Mouse (Mus musculus) gastrocnemius, adult 18-20 months (tissue): ENCODE measurements around the gene Kif13a. TPM values are rescaled to one million over a fixed set of nuclear protein-coding genes. Genes with fewer than 3 reads are reported as not detected.

ENCODE experiments used
- DNase-seq: peaks from one replicate; pipeline ENCODE4 v3.0.0; 2021; ENCODE audit warnings: low spot score
- total RNA-seq, 2 experiments: library from RNA; stranded (reverse); gene quantifications; 2 replicates each; pipeline ENCODE4 v1.2.3; 2021

The Kif13a gene
- total RNA-seq, 2 experiments from 2014 or later, result 82.9 to 87.5 TPM

DNA sequence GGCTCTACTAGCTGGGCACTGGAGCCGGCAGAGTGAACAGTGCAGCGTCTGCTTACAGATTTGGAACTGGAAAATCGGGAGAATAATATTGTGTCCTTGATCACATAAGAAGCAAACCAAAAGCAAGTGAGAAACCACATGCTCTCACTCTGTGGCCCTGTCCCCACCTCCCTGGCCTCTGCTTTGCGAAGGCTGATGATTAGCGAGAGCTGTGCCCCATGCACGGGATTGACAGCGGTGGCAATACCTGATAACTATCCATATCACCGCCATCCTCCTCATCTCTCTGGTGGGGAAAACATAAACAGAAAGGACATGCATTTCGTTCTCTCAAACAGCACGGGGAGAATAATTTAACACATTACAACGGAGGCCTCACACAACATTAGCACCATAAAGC, 149.3 kb downstream of the Kif13a start:
- no peak for DNase-seq

DNA sequence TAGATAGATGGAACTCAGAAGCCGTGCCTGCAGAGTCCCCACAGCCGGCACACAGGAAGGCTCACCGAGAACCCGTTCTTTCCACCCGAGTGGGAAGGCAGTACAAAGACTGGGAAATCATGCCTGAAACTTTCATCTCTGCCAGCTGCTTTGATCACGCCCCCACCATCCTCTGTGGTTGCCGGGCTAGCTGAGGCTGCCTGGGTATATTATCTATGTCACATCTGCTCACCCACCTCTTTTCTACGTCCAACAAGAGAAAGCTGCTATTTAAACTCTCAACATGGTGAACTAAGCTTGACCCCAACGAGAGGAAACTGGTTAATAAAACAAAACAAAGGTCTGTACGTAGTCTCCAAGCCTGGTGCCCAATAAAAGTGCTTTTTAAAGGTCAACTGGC, 149.8 kb downstream of the Kif13a start:
- no peak for DNase-seq

DNA sequence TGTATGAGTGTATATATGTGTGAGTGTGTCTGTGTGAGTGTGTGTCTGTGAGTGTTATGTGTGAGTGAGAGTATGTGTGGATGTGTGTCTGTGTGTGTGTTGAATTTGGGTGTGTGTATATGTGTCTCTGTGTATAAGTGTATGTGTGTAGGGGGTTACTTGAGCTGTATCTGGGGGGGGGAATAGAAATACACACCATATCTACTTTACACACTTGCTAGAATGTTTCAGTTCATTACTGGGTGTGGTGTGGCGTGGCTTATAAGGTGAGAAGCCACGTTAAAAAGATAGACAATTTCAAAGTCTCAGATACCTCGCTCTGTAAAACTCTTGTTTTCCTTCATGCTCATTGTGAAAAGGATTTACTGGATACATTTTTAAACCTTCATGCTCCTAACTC, 152.2 kb downstream of the Kif13a start:
- no peak for DNase-seq

DNA sequence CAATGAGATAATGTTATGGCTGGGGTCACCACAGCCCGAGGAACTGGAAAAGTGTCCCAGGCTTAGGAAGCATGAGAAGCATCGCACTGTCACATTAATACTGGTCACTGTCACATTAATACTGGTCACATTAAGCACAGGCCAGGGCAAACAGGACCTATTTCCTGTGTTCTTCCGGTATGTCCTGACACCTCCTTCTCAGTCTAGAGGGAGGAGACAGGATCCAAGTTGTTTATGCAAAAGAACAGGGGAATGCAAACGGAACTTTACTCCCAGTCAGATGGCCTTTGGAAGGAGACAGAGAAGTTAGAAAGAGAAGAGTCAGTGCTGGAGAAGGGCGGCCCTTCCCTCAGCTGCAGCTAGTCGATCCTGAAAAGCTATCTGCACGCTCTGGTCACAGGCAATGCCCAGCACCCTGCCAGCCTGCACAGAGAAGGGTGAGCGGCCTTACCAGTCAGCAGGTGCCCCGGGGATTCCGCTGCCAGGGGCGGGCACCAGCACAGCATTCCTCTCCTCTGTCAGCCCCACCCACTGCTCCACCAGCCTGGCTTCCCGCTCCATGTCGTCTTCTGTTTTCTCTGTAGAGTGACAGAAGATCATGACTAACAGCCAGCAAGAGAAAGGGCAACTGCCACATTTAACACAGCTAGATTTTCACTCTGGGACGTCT, 152.9 kb downstream of the Kif13a start:
- peak; percentile 83 for DNase-seq

DNA sequence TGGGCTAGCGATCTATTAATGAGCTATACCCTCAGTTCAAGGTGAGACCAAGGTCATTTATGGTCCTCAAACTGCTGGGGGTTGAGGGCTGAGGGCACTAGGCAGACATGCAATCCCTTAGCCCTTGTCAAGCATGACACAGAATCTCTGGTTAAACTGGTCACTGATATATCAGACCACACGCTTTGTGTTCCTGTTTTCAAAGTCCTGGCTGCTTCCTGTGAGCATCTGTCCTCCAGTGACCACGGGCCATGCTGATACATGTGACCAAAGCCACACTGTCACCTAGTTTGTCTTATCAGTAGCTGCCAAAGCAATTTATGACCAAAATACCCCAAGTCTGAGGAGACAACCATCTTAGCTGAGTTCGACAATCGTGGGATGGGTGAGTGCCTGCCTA, 154.7 kb downstream of the Kif13a start:
- DNase-seq, result no peak

DNA sequence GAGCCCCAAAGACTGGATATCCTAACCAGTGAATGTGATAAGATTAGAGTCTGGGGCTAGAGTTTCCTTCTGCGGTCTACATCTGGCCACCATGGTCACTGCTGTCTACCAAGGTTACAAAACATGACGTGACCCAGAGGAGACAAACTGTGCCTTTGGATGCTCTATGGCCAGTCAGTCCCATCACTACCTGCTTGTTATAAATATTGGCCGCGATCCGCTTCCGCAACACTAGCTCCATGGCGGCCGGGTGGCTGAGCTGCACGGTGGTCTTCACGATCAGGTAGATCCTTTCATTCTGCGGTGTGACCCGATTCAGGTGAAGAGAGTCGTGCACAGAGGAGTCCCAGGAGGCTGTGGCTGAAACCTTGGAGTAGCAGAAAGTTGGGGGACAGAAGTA, 157.1 kb downstream of the Kif13a start:
- no peak for DNase-seq

DNA sequence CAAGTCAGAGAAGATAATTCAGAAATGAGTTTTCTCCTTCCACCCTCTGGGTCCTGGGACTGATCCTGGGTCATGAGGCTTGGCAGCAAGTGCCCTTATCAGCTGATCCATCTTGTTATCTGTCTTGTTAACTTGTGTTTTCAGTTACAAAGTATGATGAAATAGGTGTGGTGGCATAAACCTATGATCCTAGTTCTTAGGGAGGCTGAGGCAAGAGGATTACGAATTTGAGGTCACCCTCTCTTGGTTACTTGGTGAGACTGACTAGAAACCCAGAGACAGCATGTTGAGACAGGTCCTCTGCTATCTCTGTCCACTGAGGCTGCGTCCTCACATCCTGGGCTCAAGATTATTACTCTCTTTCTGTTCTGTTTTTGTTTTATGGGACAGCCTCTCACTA, 164.3 kb downstream of the Kif13a start:
- DNase-seq, result no peak

DNA sequence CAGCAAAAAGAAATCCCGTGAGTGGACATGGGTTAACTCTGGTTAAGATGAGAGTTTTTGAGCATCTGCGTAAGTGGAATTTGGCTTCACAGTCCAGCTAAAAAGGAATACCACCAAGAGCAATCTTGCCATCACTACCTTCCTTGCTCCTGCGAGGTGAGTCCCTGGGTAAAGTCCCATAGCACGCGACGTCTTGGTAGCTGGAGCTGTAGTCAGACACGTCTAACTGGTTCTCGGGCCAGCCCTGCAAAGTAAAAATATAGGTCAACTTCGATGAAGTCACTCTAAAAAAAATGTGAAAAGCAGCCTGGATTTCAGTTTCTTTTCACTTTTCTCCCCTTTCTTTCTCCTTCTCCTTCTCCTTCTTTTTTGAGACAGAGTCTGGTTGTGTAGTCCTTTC, 166.5 kb downstream of the Kif13a start:
- no peak for DNase-seq

DNA sequence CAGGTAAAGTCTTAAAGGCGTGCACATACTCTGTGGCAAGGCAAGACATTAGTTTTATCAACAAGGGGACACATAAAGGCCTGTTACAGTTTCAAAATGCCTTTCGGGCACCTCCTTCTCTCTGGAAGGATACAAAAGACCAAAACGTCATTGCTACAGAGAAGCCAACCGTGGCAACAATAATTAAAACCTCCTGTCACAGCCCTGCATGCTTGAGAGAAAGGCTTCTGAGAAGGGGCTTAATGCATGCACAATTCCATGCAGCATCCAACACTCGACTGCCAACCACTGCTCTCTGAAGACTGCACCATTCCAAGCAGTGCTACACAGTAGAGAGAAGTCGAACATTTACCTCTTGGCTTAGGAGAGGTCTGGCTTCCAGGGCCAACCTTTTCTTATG, 168.7 kb downstream of the Kif13a start:
- no peak for DNase-seq

DNA sequence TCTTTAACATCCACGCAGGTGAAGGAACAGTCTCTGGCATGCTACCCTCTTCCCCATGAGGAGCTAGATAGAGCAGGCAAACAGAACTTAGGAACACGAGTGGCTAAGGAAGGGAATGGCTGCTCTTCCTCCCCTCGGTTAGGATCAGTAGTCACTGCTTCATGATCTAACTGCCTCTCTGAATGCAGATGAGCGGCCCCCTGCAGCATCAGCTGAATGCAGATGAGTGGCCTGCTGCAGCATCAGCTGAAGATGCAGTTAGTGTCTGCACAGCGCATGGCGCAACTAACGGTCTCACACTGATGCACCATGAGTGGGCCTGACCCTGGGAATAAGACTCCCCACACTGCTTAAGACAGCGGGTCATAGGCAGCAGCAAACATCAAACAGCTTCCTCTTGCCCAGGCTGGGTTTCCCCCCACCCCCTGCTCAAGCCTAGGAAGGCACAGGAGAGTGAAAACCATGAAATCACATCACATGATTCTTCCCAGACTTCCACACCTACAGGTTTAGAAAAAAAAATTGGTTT, 170.3 kb downstream of the Kif13a start:
- no peak for DNase-seq

DNA sequence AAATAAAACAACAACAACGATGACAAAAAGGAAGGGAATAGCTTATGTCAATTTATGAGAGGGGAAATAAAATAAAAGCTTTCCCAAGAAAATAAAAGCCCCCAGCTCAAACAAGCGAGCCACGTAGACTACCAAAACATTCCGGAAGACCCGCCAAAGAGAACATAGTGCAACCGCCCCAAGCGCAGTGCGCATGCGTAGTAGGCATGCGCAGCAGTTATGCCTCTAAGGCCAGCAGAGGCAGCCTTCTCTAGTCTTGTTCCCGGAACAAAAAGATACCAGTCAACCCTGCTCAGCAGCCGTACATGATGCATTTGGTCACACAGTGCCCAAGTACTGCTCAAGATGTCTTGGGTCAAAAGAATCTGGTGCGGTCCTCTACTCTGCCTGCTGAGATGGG, 171.0 kb downstream of the Kif13a start:
- no peak for DNase-seq

DNA sequence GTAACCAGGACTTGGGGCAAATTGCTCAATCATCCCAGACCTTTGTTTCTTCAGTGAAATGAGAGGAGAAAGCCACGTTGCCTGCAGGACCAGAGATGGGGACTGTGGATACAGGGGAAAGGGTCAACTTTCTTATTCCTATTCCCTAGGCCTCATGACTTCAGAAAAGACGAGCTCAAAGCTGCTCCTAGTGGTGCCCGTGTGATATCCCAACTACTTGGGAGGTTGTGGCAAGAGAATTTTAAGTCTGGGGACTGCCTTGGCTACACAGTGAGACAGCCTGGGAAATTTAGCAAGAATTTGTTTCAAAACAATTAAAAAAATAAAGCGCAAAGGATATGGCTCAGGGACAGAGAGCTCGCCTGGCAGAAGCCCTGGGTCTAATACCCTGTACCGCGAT, 171.7 kb downstream of the Kif13a start:
- DNase-seq, result no peak

DNA sequence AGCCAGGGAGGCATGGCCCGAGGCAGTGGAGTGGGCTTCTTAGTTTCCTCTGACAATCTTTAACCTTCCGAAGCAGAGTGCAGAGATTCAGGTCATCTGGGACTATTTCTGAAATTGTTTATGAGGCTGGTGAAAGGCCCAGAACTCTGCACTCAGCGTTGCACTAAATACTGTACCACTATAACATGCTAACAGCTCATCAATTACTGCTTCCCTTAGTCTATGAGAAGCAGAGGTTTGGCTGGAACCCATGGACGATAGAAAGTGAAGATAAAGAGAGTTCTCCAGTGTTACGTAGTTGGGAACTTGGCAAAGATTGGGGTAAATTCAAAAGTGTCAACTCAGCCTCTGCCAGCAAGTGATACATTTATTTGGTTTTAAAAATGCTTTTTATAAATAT, 176.4 kb downstream of the Kif13a start:
- no peak for DNase-seq

DNA sequence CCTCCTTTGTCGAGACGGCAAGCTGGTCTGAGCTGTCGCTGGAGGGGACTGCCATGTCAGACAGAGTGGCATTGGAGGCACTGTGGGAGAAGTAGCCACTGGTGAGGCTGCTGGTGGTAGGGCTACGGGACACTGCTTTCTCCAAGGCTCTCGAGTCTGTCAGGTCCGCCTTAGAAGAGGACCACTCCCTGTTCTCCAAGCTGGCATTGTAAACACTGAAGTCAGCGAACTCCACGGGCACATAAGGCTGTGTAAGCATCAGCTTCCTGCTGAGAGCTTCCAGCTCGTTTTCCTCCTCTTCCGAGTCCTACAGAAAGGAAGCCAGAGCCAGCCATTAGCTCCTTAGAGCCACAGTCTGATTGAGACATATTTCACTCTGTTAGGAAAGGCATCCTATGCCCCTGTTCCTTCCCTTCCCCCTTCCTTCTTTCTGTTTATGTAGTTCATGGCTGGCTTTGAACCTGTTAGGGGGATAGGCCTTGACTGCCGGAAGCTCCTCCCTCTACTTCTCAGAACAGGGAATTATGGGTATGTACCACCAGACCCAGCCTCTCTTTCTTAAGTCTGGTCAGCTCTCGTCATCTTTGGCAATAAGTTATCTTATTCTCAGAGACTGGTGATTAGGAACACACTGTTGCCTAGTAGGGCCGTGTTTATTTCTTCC, 177.0 kb downstream of the Kif13a start:
- no peak for DNase-seq

DNA sequence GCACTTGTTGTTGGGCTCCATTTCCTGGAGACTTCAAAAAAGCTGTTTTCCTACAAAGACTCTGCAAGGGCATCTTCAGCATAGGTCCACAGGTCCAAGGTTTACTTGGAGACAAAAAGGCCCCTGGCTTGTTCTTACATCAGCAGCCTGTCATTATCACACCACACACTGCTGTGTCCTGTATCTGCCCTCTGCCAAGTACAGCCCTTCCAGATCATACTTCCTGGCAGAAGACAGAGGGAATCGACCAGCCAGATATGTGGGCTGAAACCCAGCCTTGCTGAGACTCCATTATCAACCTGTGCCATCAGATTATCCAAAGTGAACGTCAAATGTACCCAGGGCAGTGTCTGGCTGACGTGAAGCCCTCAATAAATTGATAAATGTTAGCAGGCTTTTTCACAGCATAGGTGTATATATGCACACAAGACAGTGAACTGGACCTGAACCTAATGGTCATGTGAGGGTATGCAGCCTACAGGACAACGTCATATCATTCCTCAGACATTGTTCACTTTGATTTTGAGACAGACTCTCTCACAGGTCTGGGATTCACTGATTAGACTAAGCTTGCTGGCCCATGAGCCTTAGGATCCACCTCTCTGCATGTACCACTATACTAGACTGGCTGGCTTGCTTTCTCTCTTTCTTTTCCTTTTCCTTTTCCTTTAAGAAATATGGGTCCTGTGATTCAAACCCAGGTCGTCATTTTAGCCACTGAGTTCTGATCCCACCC, 181.4 kb downstream of the Kif13a start:
- no peak for DNase-seq

DNA sequence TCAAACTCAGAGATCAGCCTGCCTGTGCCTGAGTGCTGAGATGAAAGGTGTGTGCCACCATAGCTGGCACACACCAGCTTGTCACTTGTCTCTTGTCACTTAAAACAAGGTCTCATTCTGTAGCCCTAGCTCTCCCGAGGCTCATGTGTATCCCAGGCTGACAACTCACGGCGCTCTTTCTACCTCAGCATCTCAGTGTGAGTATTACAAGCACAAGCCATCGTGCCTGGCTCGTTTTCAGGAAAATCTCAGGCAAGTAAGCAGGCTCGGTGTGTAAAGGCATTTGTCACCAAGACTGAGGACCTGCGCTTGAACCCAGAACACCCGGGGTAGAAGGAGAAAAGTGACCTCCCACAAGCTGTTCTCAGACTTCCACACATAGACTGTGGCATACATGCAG, 185.8 kb downstream of the Kif13a start:
- no peak for DNase-seq

DNA sequence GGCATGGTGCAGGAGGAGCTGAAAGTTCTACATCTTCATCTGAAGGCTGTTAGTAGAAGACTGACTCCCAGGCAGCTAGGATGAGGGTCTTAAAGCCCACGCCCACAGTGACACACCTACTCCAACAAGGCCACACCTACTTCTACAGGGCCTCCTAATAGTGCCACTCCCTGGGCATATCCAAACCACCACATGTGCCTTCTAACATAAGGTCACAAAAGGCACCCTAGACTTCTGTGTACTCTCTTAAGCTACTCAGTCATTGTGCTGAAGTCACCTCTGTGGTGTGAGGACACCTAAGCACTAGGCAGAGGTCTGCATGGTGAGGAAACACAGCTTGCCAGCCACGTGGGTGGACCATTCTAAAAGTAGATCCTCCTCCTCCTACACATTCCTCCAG, 187.3 kb downstream of the Kif13a start:
- no peak for DNase-seq

DNA sequence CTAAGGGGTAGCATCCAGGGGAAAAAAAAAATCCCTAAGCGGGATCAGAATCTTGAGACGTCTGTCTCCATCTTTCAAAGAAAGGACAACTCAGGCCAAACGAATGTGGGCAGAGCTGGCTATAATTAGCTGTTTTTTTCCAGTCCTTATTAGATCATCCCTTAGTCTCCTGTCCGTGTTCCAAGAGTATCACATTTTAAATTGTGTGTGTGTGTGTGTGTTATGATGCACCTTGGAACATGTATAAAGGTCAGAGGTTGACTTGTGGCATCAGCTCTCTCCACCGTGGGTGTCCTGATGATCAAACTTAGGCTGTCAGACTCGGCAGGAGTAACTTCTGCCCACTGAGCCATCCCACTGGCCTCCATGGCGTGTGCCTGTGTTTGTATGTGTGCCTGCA, 190.2 kb downstream of the Kif13a start:
- peak; percentile 63 for DNase-seq

DNA sequence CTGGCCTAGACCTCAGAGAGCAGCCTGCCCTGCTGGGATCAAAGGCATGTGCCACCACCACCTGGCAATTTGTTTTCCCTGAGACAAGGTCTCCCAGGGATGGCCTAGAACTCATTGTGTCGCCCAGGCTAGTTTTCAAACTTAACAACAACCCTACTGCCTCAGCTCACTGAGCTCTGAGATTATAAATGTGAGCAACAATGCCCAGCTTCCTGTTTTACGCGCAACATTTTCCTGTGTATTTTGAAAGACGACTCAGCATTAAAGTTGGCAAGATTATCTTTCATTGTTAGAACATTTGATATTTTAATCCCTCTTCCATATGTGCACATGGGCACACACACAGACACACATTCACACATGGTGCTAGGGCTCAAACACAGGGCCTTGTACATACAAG, 192.2 kb downstream of the Kif13a start:
- no peak for DNase-seq

DNA sequence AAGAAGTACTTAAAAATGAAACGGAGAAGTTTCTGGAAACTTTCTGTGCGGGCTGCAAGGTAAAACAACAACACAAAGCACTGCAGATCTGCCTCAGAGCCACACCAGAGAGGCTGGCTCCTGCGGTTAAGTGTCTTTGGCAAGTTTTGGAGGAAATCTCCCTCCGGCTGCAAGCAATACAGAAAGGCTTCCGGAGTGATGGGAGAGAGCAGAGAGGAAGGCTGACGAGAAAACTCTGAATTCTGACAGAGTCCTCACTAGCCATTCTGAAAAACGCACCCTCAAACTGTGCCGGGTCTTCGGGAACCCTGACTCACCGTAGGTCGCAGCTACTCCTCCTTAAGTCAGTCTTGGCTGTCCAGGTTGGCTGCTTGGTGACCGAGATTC, 193.2 kb downstream of the Kif13a start:
- peak; percentile 27 for DNase-seq

DNA sequence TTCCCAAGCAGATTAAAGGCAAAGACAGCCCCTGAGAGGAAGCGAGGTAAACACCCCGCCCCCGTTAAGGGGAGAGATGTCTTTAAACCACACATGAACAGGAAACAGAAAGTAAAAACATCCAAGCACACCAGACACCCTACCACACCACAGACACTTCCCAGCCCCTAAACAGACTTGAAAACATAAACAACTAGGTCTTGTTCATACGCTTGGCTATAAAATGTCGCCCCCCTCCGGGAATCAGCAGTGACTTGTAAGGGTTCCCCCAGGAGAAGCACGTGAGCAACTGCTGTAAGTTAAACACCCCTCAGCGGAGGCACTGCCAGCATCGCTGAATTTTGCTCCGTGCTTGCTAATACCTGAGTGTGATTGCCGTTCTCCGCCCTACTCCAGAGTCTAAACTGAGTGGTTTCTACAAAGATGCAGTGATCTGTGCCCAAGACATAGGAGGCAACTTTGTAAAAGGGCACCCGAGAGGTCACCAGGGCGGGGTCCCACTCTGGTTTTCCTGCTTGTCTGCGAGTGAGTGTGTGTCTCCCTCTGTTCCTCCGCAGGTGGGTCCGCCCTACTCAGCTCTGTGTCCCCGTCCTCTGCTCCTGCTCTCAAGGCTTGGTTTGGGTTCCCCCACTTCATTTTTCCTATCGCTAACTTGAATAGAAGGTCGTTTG, 193.7 kb downstream of the Kif13a start:
- DNase-seq, result peak; percentile 65

DNA sequence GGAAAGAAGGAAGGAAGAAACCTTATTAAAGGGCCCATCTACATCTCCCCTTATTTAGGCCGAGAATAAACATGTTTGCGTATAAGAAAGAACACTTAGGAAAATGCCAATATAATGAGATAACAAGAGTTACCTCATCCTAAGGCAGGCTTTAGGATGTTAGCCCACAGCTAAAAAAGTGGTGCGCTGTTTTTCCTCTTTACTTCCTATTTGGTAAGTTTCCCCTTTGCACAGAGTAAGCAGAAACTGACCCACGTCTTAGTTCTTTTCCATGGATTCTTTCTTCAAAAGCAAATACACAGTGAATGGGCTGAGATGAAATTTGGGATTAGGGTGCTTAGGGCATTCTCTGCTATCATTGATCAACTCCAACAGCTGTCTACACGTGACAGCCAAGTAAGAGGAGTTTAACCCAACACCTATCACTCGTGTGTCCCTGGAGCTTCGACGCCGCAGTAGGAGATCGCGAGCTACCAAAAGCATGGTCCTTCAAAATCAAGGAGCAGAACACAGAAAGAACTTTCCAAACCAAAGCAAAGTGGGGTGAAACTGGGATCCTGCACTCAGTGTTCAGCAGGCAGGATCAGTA, 194.4 kb downstream of the Kif13a start:
- no peak for DNase-seq
